Mouse (Mus musculus) spleen, postnatal 36 days (tissue): ENCODE data around the gene Cdc25b.
A peak's percentile ranks its signal among the peaks of the same experiment; 100 is the strongest.
"Not testable (repeated sequence)": the region's sequence is repeated elsewhere in the genome, so short reads cannot be mapped to it uniquely, and the experiment has no call there.

Source experiments
- DNase-seq, 2 experiments: peaks; one replicate each; pipeline ENCODE4 v3.0.0; 2022; ENCODE audit warnings: low spot score in 2 of 2, mixed read lengths in 1 of 2

Gene Cdc25b

GRCm38 (mm10) chr2:131223569-131223968, 36.8 kb downstream of the Cdc25b start:
- peak; percentile 52 to 66 for DNase-seq

- DNase-seq: no peak
Observed at GRCm38 (mm10) chr2:131225178-131225577, 38.4 kb downstream of the Cdc25b start.

- not testable (repeated sequence) for DNase-seq
Observed at GRCm38 (mm10) chr2:131226669-131227068, 39.9 kb downstream of the Cdc25b start.

- DNase-seq: no peak
Observed at GRCm38 (mm10) chr2:131227243-131227642, 40.5 kb downstream of the Cdc25b start.

- peak; percentile 51 to 64 for DNase-seq
Observed at GRCm38 (mm10) chr2:131232558-131232957, 45.8 kb downstream of the Cdc25b start.

- DNase-seq: peak; percentile 97
Observed at GRCm38 (mm10) chr2:131233307-131234126, 46.8 kb downstream of the Cdc25b start, which contains the start of gene Mavs. Gene Mavs, plus strand, starts transcription at chr2:131234063.

- DNase-seq: no peak
Observed at GRCm38 (mm10) chr2:131234127-131234650, 47.4 kb downstream of the Cdc25b start.

- DNase-seq: peak; percentile 70 to 71
Observed at GRCm38 (mm10) chr2:131234970-131235635, 48.4 kb downstream of the Cdc25b start.

- DNase-seq: no peak
Observed at GRCm38 (mm10) chr2:131242180-131242579, 55.4 kb downstream of the Cdc25b start.

- no peak for DNase-seq
Observed at GRCm38 (mm10) chr2:131242929-131243328, 56.2 kb downstream of the Cdc25b start.
